Mouse (Mus musculus) layer of hippocampus, postnatal 14 days (tissue): ENCODE results near the gene Zfp526. TPM values are rescaled to one million over a fixed set of nuclear protein-coding genes. Genes with fewer than 3 reads are reported as not detected.

Source experiments
- DNase-seq, 2 experiments: peaks; one replicate each; pipeline ENCODE4 v3.0.0; 2021 to 2022; ENCODE audit warnings: low spot score in 2 of 2, mixed read lengths in 1 of 2
- total RNA-seq, 2 experiments: library from RNA; stranded (reverse); gene quantifications; 2 replicates each; pipeline ENCODE4 v1.2.3; 2021

The Zfp526 gene
- total RNA-seq, 2 experiments from 2014 or later = 9.0 to 10.2 TPM

DNA sequence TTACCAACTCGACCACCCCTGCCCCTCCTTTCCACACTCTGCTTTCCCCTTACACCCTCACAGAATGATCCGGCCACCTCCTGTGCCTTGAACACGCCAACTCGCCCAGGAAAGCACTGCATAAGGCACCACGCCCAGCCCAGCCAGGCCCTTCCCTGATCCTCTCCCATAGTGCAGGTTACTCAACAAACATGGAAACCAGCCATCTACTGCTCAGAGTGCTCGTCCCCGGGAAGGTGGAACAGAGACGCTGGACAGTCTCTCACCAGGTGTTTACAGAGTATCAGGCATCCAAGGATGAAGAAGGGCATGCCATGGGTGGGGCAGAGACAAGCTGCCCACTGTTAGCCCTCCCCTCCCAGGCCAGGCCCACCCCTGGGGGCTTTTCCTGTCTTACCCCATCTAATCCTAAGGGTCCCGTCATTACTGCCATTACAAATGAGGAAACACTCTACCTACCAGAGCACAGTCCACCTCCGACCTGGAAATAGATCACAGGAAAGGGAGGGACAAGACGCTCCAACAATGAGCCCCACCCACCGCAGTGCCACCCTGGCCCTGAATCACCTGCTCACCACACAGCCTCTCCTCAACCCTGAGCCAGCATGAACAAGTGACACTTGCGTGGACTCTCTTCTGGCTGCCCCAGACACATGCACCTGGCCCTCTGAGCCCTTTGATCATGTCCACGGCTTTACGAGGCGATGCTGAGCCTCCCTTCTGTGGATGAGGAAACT, 15.0 kb upstream of the Zfp526 start:
- DNase-seq = no peak

DNA sequence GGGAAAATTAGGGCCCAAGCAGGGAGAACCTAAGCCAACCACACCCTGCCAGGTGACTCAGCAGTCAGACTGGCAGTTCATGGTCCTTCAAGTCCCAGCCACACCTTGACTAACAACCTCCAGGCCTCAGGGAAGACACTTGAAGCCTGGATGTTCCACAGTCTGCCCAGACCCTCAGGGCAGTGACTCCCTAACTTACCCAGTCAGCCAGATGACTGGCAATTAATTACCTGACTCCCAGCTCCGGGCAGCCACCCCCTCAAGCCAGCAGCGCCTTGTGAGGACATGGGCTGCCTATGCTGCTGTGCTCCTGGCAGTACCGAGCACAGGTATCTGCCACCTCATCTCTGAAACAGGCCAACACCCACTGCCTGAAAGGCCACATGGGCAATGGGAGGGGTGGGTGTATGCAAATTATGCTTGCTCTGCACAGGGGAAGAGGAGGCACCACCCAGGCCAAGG, 12.0 kb upstream of the Zfp526 start:
- DNase-seq = no peak

DNA sequence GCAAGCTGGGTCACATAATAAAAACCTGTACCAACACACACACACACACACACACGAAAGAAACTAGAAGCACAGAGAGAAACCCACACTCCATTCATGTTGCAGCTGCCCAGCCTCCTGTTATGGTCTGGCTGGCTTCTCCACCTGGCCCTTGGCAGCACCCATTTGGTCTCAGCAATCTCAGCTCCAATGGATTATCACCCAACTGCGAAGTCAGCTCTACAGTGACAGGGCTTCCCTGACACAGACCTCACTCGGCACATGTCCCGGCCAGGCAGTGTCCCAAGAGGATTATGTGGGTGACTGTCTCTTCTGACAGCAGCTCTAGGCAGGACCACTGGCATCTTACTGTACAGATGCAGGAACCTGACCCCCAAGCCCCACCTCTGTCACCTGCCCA, 10.7 kb upstream of the Zfp526 start:
- no peak for DNase-seq

DNA sequence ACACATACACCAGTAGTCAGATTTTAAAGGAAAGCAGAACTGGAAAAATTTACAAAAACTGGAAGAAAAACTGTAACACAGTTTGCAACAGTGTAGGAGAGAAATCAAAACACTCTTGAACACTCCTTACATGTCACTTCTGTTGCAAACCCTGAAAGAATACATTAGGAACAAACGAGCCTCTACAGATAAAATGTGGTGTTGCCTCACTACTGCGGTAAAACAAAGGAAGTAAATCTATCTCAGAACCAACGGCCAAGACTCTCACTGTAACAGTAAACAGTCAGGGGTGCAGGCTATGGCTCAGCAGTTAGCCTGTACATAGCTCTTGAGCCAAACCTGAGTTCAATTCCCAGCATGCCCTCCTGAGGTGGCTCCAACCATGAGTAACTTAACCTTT, 8.1 kb upstream of the Zfp526 start:
- no peak for DNase-seq

DNA sequence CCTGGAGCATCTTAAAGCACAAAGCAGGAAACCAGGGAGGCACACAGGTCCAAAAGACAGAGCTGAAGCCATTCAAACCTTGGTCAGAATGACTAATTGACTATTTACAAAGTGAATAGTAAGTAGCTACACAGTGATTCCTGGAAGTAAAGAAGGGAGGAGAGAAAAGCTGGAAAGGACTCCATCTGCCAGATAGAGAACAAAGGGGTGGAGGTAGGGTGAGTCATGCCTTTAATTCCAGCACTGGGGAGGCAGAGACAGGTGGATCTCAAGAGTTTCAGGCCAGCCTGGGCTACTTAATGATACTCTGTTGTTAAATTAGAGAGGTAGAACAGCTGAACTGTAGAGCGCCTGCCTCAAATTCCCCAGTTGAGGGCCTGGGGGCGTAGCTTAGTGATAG, 7.1 kb upstream of the Zfp526 start:
- no peak for DNase-seq

DNA sequence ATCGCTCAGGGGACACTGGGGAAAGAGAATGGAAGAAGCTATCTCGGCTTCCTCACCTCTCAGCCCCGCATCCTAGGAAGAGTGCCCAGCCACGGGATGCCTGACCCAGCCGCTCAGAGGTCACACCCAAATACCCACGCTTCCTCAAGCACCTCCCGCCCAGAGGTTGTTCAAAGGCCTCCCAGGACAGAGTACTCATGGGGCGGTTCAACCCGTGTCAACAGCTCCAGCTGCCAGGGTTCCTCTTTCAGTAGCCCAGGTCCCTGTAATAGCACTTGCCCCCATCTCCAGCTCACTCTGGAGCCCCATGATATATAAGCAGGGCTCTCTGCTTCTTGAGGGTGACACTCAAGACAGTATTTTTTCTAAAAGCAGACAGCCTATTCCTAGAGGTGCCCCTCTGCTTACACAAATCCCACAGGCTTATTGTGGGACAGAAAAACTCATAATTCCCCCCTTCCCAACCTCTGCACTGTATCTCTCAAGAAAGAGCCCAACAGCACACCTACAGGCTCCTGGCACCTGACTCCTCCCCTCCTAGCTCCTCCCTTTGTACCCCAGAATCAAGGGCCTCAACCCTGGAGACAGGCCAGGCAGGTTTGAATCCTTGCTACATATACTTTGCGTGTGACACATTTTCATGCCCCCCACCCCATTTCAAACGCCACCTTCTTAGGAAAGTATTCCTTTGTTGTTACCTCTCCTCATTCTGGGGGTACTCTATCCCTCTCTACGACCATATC, 3.4 kb upstream of the Zfp526 start:
- no peak for DNase-seq

DNA sequence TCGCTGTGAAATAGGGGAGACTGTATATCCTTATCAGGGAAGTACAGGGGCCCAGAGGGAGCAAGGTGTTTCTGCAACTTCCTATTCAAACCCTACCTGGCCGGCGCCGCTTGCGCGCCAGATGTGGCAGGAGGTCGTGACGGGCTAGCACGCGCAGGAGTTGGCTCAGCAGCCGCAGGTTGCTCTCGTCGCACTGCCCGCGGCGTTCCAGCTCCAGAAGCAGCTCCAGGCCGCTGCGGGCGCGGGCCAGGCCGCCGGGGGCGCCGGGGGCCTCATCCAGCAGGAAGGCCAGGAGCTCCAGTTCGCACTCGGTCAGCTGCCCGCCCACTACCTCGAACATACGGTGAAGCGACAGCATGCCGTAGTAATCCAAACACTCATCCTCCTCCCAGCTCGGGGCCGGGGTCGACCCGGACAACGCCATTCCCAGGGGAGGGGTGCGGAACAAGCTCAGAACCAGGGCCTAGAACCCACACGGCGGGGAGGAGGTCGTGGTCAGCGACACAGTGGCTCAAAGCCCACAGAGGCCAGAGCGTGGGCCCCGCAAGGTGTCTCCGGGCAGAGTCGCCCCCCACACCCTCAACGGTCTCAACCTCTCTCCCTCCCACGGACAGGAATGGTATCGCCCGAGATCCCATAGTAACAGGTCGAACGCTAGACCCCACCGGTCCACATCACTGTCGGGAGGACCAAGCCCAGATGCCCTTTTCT, 2.4 kb upstream of the Zfp526 start:
- DNase-seq = peak; percentile 51 to 55

GRCm38 (mm10) chr7:25219416-25219750, 1.8 kb upstream of the Zfp526 start:
- DNase-seq = no peak

- peak; percentile 90 to 97 for DNase-seq
Measured at GRCm38 (mm10) chr7:25219756-25220456, 1.3 kb upstream of the Zfp526 start.

- DNase-seq = no peak
Measured at GRCm38 (mm10) chr7:25220457-25221101, 646 bp upstream of the Zfp526 start, which contains the start of gene Dedd2. Dedd2 (minus strand) TSS chr7:25220615.

GRCm38 (mm10) chr7:25222275-25222967, 1.2 kb downstream of the Zfp526 start:
- DNase-seq = no peak

DNA sequence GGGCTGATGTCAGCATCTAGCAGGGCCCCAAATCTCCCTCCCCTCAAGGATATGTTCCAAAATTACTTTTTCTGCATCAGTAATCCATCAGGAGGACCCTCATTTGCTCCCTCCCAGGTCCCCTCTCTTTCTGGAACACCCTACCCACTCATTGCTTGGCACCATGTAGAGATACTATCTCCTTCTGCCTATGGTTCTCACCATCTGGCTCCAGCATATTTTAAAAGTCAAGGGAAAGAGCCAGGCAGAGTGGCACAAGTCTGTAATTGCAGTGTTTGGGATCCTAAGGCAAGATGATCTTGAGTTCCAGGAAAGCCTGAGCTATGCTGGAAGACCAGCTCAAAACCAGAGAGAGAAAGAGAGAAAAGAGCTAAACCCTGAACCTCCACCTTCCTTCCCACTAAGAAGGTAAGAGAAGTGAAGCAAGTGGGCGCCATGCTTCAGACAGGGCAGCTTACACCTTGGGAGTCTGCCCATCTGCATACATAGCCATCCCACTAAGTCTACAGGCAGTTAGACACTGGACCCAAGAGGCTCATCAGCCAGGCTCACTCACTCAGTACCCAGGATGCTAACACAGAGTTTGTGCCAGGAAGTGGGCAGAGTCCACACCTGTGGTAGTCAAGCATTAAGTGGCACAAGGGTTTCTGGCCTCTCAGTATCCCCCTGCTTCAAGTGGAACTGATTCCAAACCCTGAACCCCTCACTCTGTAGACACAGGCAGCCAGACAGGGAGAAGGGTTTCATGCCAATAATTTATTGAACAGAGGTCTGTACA, 6.5 kb downstream of the Zfp526 start:
- DNase-seq = peak in 1 of 2 experiments; percentile 69

DNA sequence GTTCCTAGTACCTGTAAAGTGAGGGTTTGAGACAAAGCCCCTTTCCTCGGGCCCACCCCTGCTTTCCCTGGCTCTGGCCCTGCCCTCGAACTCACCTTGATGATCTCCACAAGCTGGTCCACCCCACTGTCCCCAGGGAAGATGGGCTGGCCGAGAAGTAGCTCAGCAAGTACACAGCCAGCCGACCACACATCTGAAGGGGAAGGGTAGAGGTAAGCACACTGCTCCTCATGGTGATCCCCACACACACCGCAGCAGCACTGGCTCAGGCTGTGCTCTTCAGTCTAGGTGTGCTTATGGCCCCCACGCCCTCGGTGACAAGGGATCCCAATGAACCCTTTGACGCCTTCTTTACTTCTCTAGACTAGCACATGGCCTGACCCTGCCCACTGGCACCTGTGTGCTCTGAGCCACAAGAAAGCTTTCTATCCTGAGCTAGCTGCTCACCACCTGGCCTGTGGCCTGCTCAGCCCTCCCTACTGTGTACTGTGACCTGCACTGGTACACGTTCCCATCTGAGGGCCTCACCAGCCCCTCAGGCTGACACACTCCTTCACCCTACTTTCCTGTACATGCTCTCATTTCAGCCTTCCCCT, 9.6 kb downstream of the Zfp526 start:
- DNase-seq = no peak

DNA sequence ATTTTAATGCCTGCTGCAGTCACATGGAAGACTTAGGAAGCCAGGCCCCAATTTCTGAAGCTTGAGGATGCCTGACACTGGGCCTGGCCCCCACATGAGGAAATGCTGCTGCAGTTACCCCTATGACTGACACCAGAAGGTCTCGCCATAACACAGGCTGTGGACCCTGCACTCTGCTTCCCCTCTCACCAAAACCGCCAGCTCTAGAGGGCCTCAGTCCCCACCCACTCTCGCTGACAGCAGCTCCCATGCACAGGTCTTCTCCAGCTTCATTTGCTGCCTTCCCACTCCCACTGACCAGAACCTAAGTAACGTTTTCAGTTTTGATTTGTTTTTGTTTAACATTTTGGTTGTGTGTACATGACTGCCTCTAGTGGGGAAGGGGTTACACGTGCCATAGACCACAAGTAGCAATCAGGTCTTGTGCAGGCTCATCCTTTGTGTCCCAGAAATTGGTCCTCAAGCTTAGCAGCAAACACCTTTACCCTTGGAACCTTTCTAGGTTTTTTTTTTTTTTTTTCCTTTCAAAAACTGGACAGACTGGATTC, 10.9 kb downstream of the Zfp526 start:
- no peak for DNase-seq

- DNase-seq = no peak
Measured at GRCm38 (mm10) chr7:25233061-25233460, 11.8 kb downstream of the Zfp526 start.

- no peak for DNase-seq
Measured at GRCm38 (mm10) chr7:25235526-25235925, 14.3 kb downstream of the Zfp526 start.

DNA sequence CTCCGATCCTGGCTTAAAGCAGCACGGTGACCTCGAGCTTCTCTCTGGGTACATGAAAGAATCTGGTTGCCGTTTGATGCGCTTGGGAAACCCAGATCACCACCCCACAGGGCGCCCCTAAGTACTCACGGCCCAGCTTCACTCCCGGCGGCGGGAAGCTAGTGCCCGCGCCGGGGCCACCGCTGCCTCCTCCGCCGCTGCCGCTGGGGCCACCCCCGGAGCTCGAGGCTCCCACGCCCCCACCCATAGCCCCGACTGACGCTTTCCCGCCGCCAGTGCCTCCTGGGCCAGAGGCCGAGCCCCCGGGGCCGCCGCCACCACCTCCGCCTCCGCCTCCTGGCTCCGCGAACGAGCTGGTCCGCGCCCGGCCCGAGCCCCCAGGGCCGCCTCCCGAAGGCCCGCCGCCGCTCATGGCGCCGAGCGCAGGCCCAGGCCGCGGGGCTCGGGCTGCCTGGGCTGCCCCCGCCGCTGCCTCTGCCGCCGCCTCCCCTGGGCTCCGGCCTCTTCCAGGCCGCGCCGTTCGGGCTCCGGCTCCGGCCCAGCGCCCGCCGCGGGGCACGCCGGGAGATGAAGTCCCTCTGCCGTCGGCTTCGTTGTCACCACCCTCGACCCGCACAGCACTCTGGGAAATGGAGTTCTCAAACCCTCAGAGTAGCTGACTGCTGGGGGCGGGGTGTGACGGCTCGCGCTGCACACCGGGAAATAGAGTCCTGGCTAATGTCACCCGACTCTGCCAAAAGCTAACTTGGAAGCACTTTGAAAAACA, 16.2 kb downstream of the Zfp526 start, which contains the start of gene Gsk3a:
Gene Gsk3a, minus strand, starts transcription at position 603 of the 766 bp plus-strand sequence.
- peak in 1 of 2 experiments; percentile 99 for DNase-seq
